Mouse (Mus musculus) hindbrain, embryonic 12.5 days (tissue): ENCODE measurements around the gene Epb41l5. TPM values are rescaled to one million over a fixed set of nuclear protein-coding genes. Genes with fewer than 3 reads are reported as not detected.

Experiments
- ATAC-seq: fragments of 200-750 bp; cut with Nextera tagmentation; 2 replicates; pipeline ENCODE4 v1.8.0; 2017; ENCODE audit warnings: moderate TSS enrichment; ENCODE audit not compliant: low FRiP score
- H3K27ac ChIP-seq: fragments of 300-500 bp; sonication (generic); 2 replicates; pipeline ENCODE4 v1.5.1; 2016; ENCODE audit warnings: mild to moderate bottlenecking
- H3K27me3 ChIP-seq: fragments of 300-500 bp; sonication (generic); 2 replicates; pipeline ENCODE4 v1.6.1; 2016; ENCODE audit warnings: mild to moderate bottlenecking
- H3K36me3 ChIP-seq: fragments of 300-500 bp; sonication (generic); 2 replicates; pipeline ENCODE4 v1.6.1; 2016; ENCODE audit warnings: mild to moderate bottlenecking
- H3K4me1 ChIP-seq: fragments of 300-500 bp; sonication (generic); 2 replicates; pipeline ENCODE4 v1.6.1; 2016
- H3K4me2 ChIP-seq: fragments of 300-500 bp; sonication (generic); replicated peaks from 2 replicates; pipeline ENCODE4 v1.6.1; 2016; ENCODE audit warnings: mild to moderate bottlenecking
- H3K4me3 ChIP-seq: fragments of 300-500 bp; sonication (generic); 2 replicates; pipeline ENCODE4 v1.5.1; 2016; ENCODE audit warnings: mild to moderate bottlenecking
- H3K9ac ChIP-seq: fragments of 300-500 bp; sonication (generic); 2 replicates; pipeline ENCODE4 v1.6.1; 2016; ENCODE audit warnings: mild to moderate bottlenecking, moderate library complexity
- H3K9me3 ChIP-seq: fragments of 300-500 bp; sonication (generic); replicated peaks from 2 replicates; pipeline ENCODE4 v1.6.1; 2016; ENCODE audit warnings: mild to moderate bottlenecking
- WGBS: fragments of 180-500 bp; shearing (Covaris S2); methylation state at CpG from one replicate; pipeline ENCODE4 v1.1.7; 2016; 5-methylcytosine and 5-hydroxymethylcytosine counted together
- polyA plus RNA-seq: library from polyadenylated mRNA; unstranded; fragments of >200 nt; fragmentation: Nextera tagmentation; extraction: Ambion mirVana; gene quantifications from 2 replicates; pipeline ENCODE4 v1.2.1, GENCODE M21; 2016

The Epb41l5 gene
- polyA plus RNA-seq, 1 experiment from 2014 or later, result 23.1 TPM

- Histone ChIP-seq H3K9ac (no peak overlapping the region), H3K36me3 (no peaks in the 10 kb centered on the region), H3K27ac (no peak overlapping the region), H3K4me2 (no peak overlapping the region), H3K4me3 (no peak overlapping the region), H3K27me3 (no peaks in the 10 kb centered on the region), H3K4me1 (no peaks in the 10 kb centered on the region), H3K9me3 (no peaks in the 10 kb centered on the region)
- ATAC-seq, result no peak
- 70% methylated on average over 3 of the region's 3 CpGs for WGBS
Measured at GRCm38 (mm10) chr1:119541570-119541969, 107.2 kb downstream of the Epb41l5 start.

- Histone ChIP-seq H3K4me2 (no peak overlapping the region), H3K36me3 (no peaks in the 10 kb centered on the region), H3K4me3 (no peak overlapping the region), H3K27me3 (no peaks in the 10 kb centered on the region), H3K9me3 (no peaks in the 10 kb centered on the region), H3K4me1 (no peaks in the 10 kb centered on the region), H3K27ac (no peak overlapping the region), H3K9ac (no peak overlapping the region)
- 80% methylated on average over 9 of the region's 9 CpGs for WGBS
- no peak for ATAC-seq
Measured at GRCm38 (mm10) chr1:119540836-119541557, 107.8 kb downstream of the Epb41l5 start.

- Histone ChIP-seq H3K4me1 (no peaks in the 10 kb centered on the region), H3K9me3 (no peaks in the 10 kb centered on the region), H3K36me3 (no peaks in the 10 kb centered on the region), H3K27me3 (no peaks in the 10 kb centered on the region), H3K4me2 (no peak overlapping the region), H3K9ac (no peak overlapping the region), H3K27ac (no peak overlapping the region), H3K4me3 (no peak overlapping the region)
- 79% methylated on average over 2 of the region's 2 CpGs for WGBS
- ATAC-seq, result no peak
Measured at GRCm38 (mm10) chr1:119539252-119539651, 109.5 kb downstream of the Epb41l5 start.

GRCm38 (mm10) chr1:119537651-119538050, 111.1 kb downstream of the Epb41l5 start:
- no peak overlapping the region for H3K9ac ChIP-seq
- ATAC-seq, result no peak
- no peaks in the 10 kb centered on the region for H3K36me3 ChIP-seq
- H3K9me3 ChIP-seq, result no peaks in the 10 kb centered on the region
- H3K27me3 ChIP-seq, result no peaks in the 10 kb centered on the region
- H3K4me2 ChIP-seq, result no peak overlapping the region
- no peak overlapping the region for H3K4me3 ChIP-seq
- H3K27ac ChIP-seq, result no peak overlapping the region
- no peaks in the 10 kb centered on the region for H3K4me1 ChIP-seq
- WGBS, result 90% methylated on average over 6 of the region's 6 CpGs

GRCm38 (mm10) chr1:119536122-119536521, 112.7 kb downstream of the Epb41l5 start:
- H3K4me2 ChIP-seq, result no peak overlapping the region
- no peak overlapping the region for H3K4me3 ChIP-seq
- no peaks in the 10 kb centered on the region for H3K9me3 ChIP-seq
- 88% methylated on average over 2 of the region's 2 CpGs for WGBS
- no peak overlapping the region for H3K9ac ChIP-seq
- H3K4me1 ChIP-seq, result no peaks in the 10 kb centered on the region
- ATAC-seq, result no peak
- no peaks in the 10 kb centered on the region for H3K27me3 ChIP-seq
- H3K36me3 ChIP-seq, result no peaks in the 10 kb centered on the region
- no peak overlapping the region for H3K27ac ChIP-seq

GRCm38 (mm10) chr1:119534341-119534740, 114.5 kb downstream of the Epb41l5 start:
- Histone ChIP-seq H3K9ac (no peak overlapping the region), H3K36me3 (peaks cover 5% of the 10 kb centered on the region), H3K27me3 (no peaks in the 10 kb centered on the region), H3K27ac (no peak overlapping the region), H3K4me2 (no peak overlapping the region), H3K4me1 (no peaks in the 10 kb centered on the region), H3K4me3 (no peak overlapping the region), H3K9me3 (no peaks in the 10 kb centered on the region)
- no peak for ATAC-seq
- 95% methylated on average over 5 of the region's 5 CpGs for WGBS

- WGBS, result 88% methylated on average over 18 of the region's 18 CpGs
- Histone ChIP-seq H3K27me3 (no peaks in the 10 kb centered on the region), H3K36me3 (peaks cover 16% of the 10 kb centered on the region), H3K9ac (no peak overlapping the region), H3K4me1 (no peaks in the 10 kb centered on the region), H3K9me3 (peaks cover 6% of the 10 kb centered on the region; the same call in 1 of the 2 replicates), H3K27ac (no peak overlapping the region), H3K4me3 (no peak overlapping the region), H3K4me2 (no peak overlapping the region)
- ATAC-seq, result 0 out of 2 replicates have a peak, but pooled peaks have one; percentile 33
Measured at GRCm38 (mm10) chr1:119533093-119533805, 115.6 kb downstream of the Epb41l5 start.

GRCm38 (mm10) chr1:119532165-119532564, 116.6 kb downstream of the Epb41l5 start:
- Histone ChIP-seq H3K4me3 (no peak overlapping the region), H3K27me3 (no peaks in the 10 kb centered on the region), H3K36me3 (peaks cover 25% of the 10 kb centered on the region), H3K9me3 (peaks cover 8% of the 10 kb centered on the region; the same call in 1 of the 2 replicates), H3K9ac (no peak overlapping the region), H3K4me2 (no peak overlapping the region), H3K27ac (no peak overlapping the region), H3K4me1 (0 out of 2 replicates have a peak, but pooled peaks cover 3% of the 10 kb centered on the region)
- peak; percentile 26; the same call in 1 of the 2 replicates for ATAC-seq
- 100% methylated on average over 6 of the region's 6 CpGs for WGBS

- ATAC-seq, result no peak
- Histone ChIP-seq H3K4me2 (no peak overlapping the region), H3K27me3 (no peaks in the 10 kb centered on the region), H3K36me3 (peaks cover 25% of the 10 kb centered on the region), H3K9ac (no peak overlapping the region), H3K4me3 (no peak overlapping the region), H3K27ac (no peak overlapping the region), H3K9me3 (peaks cover 8% of the 10 kb centered on the region; the same call in 1 of the 2 replicates), H3K4me1 (peaks cover 10% of the 10 kb centered on the region)
- 94% methylated on average over 13 of the region's 13 CpGs for WGBS
Measured at GRCm38 (mm10) chr1:119530941-119531340, 117.9 kb downstream of the Epb41l5 start.

GRCm38 (mm10) chr1:119525689-119526591, 122.9 kb downstream of the Epb41l5 start, which contains the start of gene Tmem185b:
Tmem185b (plus strand) TSS chr1:119526160.
- Histone ChIP-seq H3K9me3 (peaks cover 8% of the 10 kb centered on the region; the same call in 1 of the 2 replicates), H3K27me3 (no peaks in the 10 kb centered on the region), H3K4me2 (peak within 1 kb of the TSS; percentile 87), H3K4me1 (peaks cover 26% of the 10 kb centered on the region), H3K4me3 (peak within 1 kb of the TSS; percentile 59), H3K27ac (peak within 1 kb of the TSS; percentile 83), H3K36me3 (peaks cover 25% of the 10 kb centered on the region), H3K9ac (peak within 1 kb of the TSS; percentile 74)
- ATAC-seq, result peak; percentile 98
- 2% methylated on average over 78 of the region's 82 CpGs for WGBS

- Histone ChIP-seq H3K36me3 (peaks cover 25% of the 10 kb centered on the region), H3K27ac (no peak overlapping the region; the same call in 1 of the 2 replicates), H3K4me1 (peaks cover 26% of the 10 kb centered on the region), H3K27me3 (no peaks in the 10 kb centered on the region), H3K9me3 (peaks cover 8% of the 10 kb centered on the region; the same call in 1 of the 2 replicates), H3K4me3 (peak overlapping the region; percentile 59), H3K9ac (peak overlapping the region; percentile 74; the same call in 1 of the 2 replicates), H3K4me2 (peak overlapping the region; percentile 87)
- ATAC-seq, result no peak
- 26% methylated on average over 5 of the region's 5 CpGs for WGBS
Measured at GRCm38 (mm10) chr1:119525004-119525444, 123.8 kb downstream of the Epb41l5 start.
